Mouse (Mus musculus) midbrain, postnatal 0 days (tissue): ENCODE measurements around the gene Slc6a6. TPM values are rescaled to one million over a fixed set of nuclear protein-coding genes. Genes with fewer than 3 reads are reported as not detected.

Experiments used
- ATAC-seq: fragments of 200-750 bp; cut with Nextera tagmentation; 2 replicates; pipeline ENCODE4 v1.8.0; 2017; ENCODE audit warnings: moderate number of reproducible peaks, mild to moderate bottlenecking, moderate TSS enrichment, moderate library complexity; ENCODE audit not compliant: low FRiP score
- DNase-seq: peaks from one replicate; pipeline ENCODE4 v3.0.0-alpha.2; 2015; ENCODE audit warnings: low spot score
- H3K27ac ChIP-seq: fragments of 300-500 bp; sonication (generic); 2 replicates; pipeline ENCODE4 v1.5.1; 2014; ENCODE audit warnings: low read depth, mild to moderate bottlenecking, low read length, mixed read lengths
- H3K27me3 ChIP-seq: fragments of 300-500 bp; sonication (generic); 2 replicates; pipeline ENCODE4 v1.6.1; 2014; ENCODE audit warnings: low read length, control low read depth, mixed read lengths; ENCODE audit not compliant: insufficient read depth
- H3K36me3 ChIP-seq: fragments of 300-500 bp; sonication (generic); 2 replicates; pipeline ENCODE4 v1.6.1; 2014; ENCODE audit warnings: low read length, control low read depth, mixed read lengths; ENCODE audit not compliant: insufficient read depth
- H3K4me1 ChIP-seq: fragments of 300-500 bp; sonication (generic); 2 replicates; pipeline ENCODE4 v1.6.1; 2014; ENCODE audit warnings: mild to moderate bottlenecking, control low read depth, antibody characterized with exemption, low read length, mixed read lengths; ENCODE audit not compliant: insufficient read depth
- H3K4me2 ChIP-seq: fragments of 300-500 bp; sonication (generic); 2 replicates; pipeline ENCODE4 v1.6.1; 2014; ENCODE audit warnings: low read depth, mild to moderate bottlenecking, low read length, mixed read lengths; ENCODE audit not compliant: poor library complexity, severe bottlenecking
- H3K4me3 ChIP-seq: fragments of 300-500 bp; sonication (generic); 2 replicates; pipeline ENCODE4 v1.5.1; 2014; ENCODE audit warnings: low read depth, mild to moderate bottlenecking, low read length, moderate library complexity
- H3K9ac ChIP-seq: fragments of 300-500 bp; sonication (generic); replicated peaks from 2 replicates; pipeline ENCODE4 v1.6.1; 2014; ENCODE audit warnings: mild to moderate bottlenecking, low read length, moderate library complexity, mixed read lengths; ENCODE audit not compliant: poor library complexity, severe bottlenecking
- H3K9me3 ChIP-seq: fragments of 300-500 bp; sonication (generic); 2 replicates; pipeline ENCODE4 v1.6.1; 2016; ENCODE audit warnings: low read length, control low read depth
- CTCF ChIP-seq: IDR thresholded peaks from 2 replicates; pipeline ENCODE4 v1.5.1; 2016; ENCODE audit warnings: antibody characterized with exemption, mild to moderate bottlenecking
- WGBS: fragments of 180-500 bp; shearing (Covaris S2); extraction: QIAGEN DNeasy Blood & Tissue Kit; methylation state at CpG from one replicate; pipeline ENCODE4 v1.1.7; 2014; 5-methylcytosine and 5-hydroxymethylcytosine counted together
- polyA plus RNA-seq: library from polyadenylated mRNA; unstranded; fragments of >200 nt; fragmentation: Nextera tagmentation; extraction: Ambion mirVana; gene quantifications from 2 replicates; pipeline ENCODE4 v1.2.1, GENCODE M21; 2015
- total RNA-seq: library from RNA; depleted of rRNA; stranded (reverse); fragments of >200 nt; gene quantifications from 2 replicates; pipeline ENCODE4 v1.2.3, GENCODE M21; 2014

Slc6a6 gene
- total and polyA plus RNA-seq, 2 experiments from 2014 or later: 146 to 147 TPM

GRCm38 (mm10) chr6:91706072-91706776 lies 22.4 kb downstream of the Slc6a6 start:
- no peak overlapping the region for H3K4me3 ChIP-seq
- H3K36me3 ChIP-seq: peaks cover 36% of the 10 kb centered on the region; the same call in 1 of the 2 replicates
- no peaks in the 10 kb centered on the region for H3K9me3 ChIP-seq
- no peak overlapping the region for H3K4me2 ChIP-seq
- H3K9ac ChIP-seq: no peak overlapping the region
- no peak for DNase-seq
- TF ChIP-seq CTCF: no peak
- no peak overlapping the region for H3K27ac ChIP-seq
- no peak for ATAC-seq
- H3K27me3 ChIP-seq: no peaks in the 10 kb centered on the region
- no peaks in the 10 kb centered on the region for H3K4me1 ChIP-seq
- WGBS: 87% methylated on average over 13 of the region's 13 CpGs

- ATAC-seq: no peak
- 0 out of 2 replicates have a peak, but pooled peaks cover under 1% of the 10 kb centered on the region for H3K4me1 ChIP-seq
- DNase-seq: no peak
- no peak overlapping the region for H3K4me3 ChIP-seq
- no peak for TF ChIP-seq CTCF
- no peak overlapping the region for H3K4me2 ChIP-seq
- 77% methylated on average over 8 of the region's 8 CpGs for WGBS
- peak overlapping the region; percentile 70 for H3K27ac ChIP-seq
- no peak overlapping the region for H3K9ac ChIP-seq
- no peaks in the 10 kb centered on the region for H3K27me3 ChIP-seq
- H3K9me3 ChIP-seq: no peaks in the 10 kb centered on the region
- peaks cover 32% of the 10 kb centered on the region; the same call in 1 of the 2 replicates for H3K36me3 ChIP-seq
These were observed 23.5 kb downstream of the Slc6a6 start for GRCm38 (mm10) chr6:91707276-91707885.

GRCm38 (mm10) chr6:91707886-91708564 lies 24.2 kb downstream of the Slc6a6 start:
- Histone ChIP-seq H3K4me1 (peaks cover 7% of the 10 kb centered on the region; the same call in 1 of the 2 replicates), H3K27ac (peak overlapping the region; percentile 70), H3K36me3 (peaks cover 32% of the 10 kb centered on the region; the same call in 1 of the 2 replicates), H3K27me3 (no peaks in the 10 kb centered on the region), H3K4me2 (no peak overlapping the region), H3K4me3 (no peak overlapping the region), H3K9ac (no peak overlapping the region), H3K9me3 (no peaks in the 10 kb centered on the region)
- WGBS: 59% methylated on average over 11 of the region's 11 CpGs
- no peak for TF ChIP-seq CTCF
- peak; percentile 27; the same call in 1 of the 2 replicates for ATAC-seq
- peak; percentile 67 for DNase-seq

GRCm38 (mm10) chr6:91708919-91709318 lies 25.1 kb downstream of the Slc6a6 start:
- DNase-seq (no peak), ATAC-seq (no peak)
- H3K27me3 ChIP-seq: no peaks in the 10 kb centered on the region
- 94% methylated on average over 1 of the region's 2 CpGs for WGBS
- H3K27ac ChIP-seq: 0 out of 2 replicates have a peak overlapping the region, but pooled peaks have one; percentile 70
- no peak overlapping the region for H3K9ac ChIP-seq
- no peak overlapping the region for H3K4me3 ChIP-seq
- H3K4me2 ChIP-seq: no peak overlapping the region
- H3K36me3 ChIP-seq: peaks cover 25% of the 10 kb centered on the region; the same call in 1 of the 2 replicates
- no peaks in the 10 kb centered on the region for H3K9me3 ChIP-seq
- TF ChIP-seq CTCF: peak; percentile 48
- peaks cover 8% of the 10 kb centered on the region; the same call in 1 of the 2 replicates for H3K4me1 ChIP-seq

- ATAC-seq: no peak
These were observed 26.6 kb downstream of the Slc6a6 start for GRCm38 (mm10) chr6:91710345-91710930.

More at GRCm38 (mm10) chr6:91710345-91710930, 26.6 kb downstream of the Slc6a6 start:
- H3K36me3 ChIP-seq: peaks cover 22% of the 10 kb centered on the region; the same call in 1 of the 2 replicates
- H3K4me3 ChIP-seq: no peak overlapping the region
- 47% methylated on average over 6 of the region's 6 CpGs for WGBS
- no peaks in the 10 kb centered on the region for H3K27me3 ChIP-seq
- no peak overlapping the region for H3K4me2 ChIP-seq
- no peak for DNase-seq
- no peak overlapping the region for H3K9ac ChIP-seq
- peaks cover 8% of the 10 kb centered on the region; the same call in 1 of the 2 replicates for H3K4me1 ChIP-seq
- no peaks in the 10 kb centered on the region for H3K9me3 ChIP-seq
- TF ChIP-seq CTCF: no peak
- no peak overlapping the region for H3K27ac ChIP-seq
